Mouse (Mus musculus) kidney, adult 9 months (tissue): ENCODE results near the gene Hist1h4a.
A peak's percentile ranks its signal among the peaks of the same experiment; 100 is the strongest.

Experiments used
- DNase-seq: peaks from one replicate; pipeline ENCODE4 v3.0.0; 2022

The Hist1h4a gene

DNA sequence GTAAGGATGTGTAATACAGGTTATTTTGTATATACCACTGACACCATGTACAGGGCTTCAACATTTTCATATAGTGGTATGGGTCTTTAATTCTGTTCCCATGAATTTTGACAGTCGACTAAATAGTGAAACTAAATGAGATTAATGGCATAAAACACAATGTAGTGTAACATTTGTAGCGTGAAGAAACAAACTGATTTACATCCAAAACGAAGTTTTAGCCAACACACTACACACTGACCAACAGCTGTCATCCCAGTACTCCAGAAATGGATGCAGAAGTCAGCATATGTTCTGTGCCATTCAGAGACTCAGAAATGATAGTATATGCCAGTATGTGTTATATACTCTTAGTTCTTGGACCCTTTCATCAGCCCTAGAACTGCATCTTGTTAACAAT is 3.1 kb downstream of the Hist1h4a start:
- DNase-seq, result no peak

DNA sequence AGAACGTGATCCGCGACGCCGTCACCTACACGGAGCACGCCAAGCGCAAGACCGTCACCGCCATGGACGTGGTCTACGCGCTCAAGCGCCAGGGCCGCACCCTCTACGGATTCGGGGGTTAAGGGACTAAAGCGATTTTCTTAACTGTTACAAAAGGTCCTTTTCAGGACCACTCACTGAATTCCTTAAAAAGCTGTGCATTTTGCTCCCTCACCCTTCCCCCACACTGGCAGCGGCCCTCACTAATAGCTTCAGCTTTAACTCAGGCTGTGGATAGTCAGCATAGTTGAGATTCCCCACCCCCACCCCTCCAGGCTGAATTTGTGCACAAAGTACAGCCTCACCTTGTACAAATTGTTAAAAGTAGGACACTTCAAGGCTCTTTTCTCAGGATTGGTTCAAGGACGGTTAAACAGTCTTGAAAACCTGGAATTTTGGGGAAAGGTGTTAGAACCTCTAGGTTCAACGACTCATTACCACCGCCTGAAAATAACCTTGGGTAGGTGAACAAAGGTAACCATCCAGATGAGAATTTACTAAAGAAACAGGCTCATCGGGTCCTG is 3.7 kb downstream of the Hist1h4a start:
- no peak for DNase-seq

DNA sequence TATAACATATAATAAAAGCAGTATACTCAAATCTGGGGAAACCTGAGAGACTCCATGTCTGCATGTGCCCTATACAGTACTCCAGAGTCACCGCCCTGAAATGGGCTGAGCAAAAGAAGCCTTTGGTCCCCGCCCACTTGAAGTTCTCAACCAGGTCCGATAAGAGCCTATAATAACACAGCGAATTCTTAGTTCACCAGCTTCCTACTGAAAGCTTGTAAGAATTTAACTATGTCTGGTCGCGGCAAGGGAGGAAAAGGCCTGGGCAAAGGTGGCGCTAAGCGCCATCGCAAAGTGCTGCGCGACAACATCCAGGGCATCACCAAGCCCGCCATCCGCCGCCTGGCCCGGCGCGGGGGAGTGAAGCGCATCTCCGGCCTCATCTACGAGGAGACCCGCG is 4.2 kb downstream of the Hist1h4a start, which contains the start of gene Hist1h4b:
TSS of gene Hist1h4b (plus strand) at position 224 of the 400 bp plus-strand sequence.
- DNase-seq, result peak; percentile 94

DNA sequence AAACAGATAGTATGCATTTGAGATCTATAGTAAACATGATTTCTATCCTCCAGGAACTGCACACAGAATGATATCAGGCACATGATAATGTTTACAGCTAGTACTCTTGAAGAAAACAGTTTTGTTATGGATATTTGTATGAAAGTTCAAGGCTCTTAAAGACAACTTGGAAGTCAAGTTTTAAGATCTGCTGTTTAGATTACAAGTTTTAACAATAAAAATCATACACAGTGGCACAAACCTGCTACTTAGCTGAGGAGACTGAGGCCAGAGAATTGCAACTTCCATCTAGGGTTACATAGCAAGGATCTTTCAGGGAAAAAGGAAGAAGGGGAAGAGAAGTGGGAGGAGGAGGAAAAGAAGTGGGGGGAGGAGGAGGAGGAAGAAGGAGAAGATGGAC is 6.0 kb downstream of the Hist1h4a start:
- no peak for DNase-seq

DNA sequence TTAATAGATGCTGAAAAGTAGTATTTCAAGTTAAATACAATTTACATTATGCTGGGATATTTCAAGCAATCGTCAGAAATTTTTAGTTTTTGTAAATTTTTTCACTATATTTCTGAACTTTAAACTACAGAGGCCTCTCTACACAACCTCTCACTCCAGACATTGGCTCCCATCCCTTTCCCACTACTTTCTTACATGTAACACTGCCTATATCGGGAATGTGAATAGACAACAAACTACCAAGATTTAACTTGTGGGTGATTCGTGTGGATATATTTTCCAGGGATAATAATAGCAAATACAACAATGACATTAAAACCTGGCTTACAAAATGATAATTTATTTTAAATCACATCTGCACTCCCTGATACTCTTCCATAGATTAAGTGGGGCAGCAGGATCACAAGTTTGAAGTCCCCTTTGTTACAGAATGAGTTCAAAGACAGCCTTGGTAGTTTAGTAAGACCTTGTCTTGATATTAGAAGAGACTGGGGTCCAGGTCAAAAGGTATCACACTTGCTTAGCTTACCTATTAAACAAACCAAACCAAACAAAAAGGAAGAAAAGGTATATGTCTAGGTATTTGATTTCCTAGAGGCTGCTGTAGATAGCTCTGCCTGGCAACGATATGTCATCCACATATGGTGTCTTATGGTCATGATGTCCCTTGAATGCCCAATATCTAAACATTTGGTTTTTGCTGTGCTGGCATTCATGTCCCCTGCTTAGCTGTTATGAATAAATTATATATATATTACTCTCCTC is 7.5 kb downstream of the Hist1h4a start:
- DNase-seq, result no peak

DNA sequence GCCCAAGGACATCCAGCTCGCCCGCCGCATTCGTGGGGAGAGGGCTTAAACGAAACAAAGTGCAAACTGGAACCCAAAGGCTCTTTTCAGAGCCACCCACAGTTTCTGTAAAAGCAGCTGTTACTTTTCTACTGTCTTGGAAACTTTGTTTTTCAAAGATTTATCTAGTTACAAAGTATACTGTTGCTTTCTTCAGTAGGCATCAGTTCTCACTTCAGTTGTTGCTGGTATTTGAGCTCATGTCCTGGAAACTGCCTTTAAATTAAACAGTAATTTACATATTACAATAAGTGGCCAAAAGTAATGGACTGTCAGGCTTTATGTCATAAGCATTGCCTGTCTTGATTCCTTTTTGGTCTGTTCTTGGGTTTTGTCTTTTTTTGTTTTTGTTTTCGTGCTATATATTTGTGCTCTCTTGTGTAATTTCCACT is 8.3 kb downstream of the Hist1h4a start:
- DNase-seq, result no peak

DNA sequence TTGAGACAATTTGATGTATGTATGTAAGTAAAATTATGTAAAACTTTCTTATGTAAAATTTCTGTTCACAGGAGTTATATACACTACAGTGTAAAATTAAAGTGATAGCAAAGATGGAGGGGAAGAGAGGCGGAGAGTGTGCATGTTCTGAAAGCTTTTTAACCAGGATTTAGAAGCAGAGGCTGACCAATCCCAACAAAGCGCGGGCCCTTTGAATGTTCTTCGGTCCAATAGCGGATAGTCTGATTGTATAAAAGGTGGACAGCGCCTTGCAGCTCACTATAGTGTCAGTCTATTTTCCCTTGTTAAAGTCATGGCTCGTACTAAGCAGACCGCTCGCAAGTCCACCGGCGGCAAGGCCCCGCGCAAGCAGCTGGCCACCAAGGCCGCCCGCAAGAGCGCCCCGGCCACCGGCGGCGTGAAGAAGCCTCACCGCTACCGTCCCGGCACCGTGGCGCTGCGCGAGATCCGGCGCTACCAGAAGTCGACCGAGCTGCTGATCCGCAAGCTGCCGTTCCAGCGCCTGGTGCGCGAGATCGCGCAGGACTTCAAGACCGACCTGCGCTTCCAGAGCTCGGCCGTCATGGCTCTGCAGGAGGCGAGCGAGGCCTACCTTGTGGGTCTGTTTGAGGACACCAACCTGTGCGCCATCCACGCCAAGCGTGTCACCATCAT is 8.8 kb downstream of the Hist1h4a start, which contains the start of gene Hist1h3b:
TSS of gene Hist1h3b (plus strand) at position 201 of the 675 bp plus-strand sequence.
- peak; percentile 82 for DNase-seq

DNA sequence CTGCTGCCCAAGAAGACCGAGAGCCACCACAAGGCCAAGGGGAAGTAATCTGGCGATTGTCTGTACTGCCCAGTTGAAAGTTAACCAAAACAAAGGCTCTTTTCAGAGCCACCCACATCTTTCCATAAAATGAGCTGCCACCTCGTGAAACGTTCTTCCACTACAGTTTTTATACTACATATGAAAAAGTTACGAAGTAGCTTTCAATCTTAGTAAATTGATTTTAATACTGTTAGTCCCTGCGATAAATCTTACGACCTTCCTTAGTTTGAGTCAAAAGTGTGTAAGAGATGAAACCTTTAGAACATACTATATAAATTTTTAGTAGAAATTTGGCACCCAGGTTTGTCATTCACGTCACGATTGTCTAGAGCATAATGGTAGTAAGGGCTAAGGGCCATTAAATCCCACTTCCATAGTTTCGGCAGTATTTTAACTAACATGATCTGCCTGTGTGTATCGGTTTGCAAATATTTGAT is 9.5 kb downstream of the Hist1h4a start:
- no peak for DNase-seq

DNA sequence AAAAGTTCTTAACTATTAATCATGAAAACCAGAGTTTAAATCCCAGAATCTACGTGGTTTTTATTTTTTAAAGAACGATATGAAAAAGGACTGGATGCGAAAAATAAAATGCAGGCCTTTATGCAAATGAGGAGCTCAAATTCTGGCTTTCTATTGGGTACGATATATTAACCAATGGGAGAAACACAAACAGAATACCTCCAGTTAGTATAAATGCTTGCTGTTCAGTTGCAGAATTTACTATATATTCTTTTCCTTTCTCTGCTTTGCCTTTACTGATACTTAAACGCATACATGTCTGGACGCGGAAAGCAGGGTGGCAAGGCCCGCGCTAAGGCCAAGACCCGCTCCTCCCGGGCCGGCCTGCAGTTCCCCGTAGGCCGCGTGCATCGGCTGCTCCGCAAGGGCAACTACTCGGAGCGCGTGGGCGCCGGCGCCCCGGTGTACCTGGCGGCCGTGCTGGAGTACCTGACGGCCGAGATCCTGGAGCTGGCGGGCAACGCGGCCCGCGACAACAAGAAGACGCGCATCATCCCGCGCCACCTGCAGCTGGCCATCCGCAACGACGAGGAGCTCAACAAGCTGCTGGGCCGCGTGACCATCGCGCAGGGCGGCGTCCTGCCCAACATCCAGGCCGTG is 10.1 kb downstream of the Hist1h4a start, which contains the start of gene Hist1h2ab:
TSS of gene Hist1h2ab (plus strand) at position 288 of the 639 bp plus-strand sequence.
- peak; percentile 60 for DNase-seq

DNA sequence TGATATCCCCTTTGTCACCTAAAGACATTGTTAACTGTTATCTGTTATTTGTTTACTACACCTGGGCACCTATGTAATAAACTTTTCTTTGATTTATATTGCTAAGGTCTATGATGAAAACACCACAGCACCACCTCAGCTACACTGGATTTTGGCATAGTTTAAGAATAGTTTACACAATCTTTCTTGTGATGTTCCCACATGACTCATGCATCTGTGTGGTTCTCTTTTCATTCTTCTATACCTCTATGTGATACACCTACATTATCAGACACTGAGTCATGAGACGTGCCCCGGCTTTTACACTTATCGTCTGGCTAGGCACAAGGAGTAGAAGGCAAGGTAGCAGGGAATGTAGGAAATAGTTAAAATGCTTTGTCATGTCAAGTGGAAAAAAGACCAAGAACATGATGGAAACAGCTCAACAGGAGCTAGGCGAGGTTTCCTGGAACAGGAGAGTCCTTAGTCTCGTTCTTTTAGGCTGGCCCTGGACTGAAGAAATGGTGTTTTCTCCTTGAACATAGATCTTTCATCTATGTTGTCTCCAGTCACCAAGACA is 11.4 kb downstream of the Hist1h4a start:
- DNase-seq, result no peak

DNA sequence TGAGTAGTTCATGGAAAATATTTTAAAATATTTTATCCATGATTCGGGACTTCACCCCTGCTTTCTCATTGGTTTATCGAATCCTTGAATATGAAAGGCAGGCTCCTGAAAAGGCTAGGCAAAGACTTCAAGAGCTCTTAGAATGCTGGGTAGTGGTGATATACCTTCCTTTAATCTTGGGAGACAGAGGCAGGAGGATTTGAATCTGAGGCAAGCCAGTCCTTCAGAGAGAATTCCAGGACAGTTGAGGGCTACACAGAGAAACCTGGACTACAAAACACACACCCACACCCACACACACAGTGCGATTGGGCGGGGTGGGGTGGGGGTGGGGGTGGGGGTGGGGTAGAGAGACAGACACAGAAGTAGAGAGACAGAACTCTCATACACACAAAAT is 13.1 kb downstream of the Hist1h4a start:
- DNase-seq, result no peak

DNA sequence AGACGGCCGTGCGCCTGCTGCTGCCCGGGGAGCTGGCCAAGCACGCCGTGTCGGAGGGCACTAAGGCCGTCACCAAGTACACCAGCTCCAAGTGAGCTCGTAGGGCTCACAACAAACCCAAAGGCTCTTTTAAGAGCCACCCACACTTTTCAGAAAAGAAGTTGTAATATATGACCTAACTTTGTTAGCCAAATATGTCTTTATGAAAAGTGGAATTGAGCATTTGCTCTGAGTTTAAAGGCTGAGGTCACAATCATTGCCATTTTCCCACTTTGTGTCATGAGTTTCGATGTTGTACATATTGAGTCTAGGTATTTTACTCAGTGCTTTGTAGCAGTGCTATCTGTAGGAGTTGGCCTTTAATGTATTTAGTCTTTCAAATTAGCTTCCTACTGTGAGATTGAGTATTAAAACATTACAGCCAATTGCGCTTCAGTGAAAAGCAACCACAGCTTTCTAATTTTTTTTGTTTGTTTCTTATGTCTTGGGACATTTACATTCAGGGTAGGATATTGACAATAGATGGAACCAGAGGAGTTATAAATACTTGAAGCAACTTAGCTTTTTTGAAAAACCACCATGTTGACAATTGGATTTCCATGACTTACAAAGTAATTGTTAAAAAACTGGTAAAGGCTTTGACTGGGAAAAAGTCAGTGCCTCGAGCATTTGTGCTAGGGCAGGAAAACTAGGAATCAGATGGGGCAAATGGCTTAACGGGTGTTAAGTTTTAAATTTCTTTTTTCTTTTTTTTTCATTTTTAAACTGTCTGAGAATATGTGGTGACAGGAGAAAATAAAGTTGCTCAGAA is 13.7 kb downstream of the Hist1h4a start:
- DNase-seq, result no peak

DNA sequence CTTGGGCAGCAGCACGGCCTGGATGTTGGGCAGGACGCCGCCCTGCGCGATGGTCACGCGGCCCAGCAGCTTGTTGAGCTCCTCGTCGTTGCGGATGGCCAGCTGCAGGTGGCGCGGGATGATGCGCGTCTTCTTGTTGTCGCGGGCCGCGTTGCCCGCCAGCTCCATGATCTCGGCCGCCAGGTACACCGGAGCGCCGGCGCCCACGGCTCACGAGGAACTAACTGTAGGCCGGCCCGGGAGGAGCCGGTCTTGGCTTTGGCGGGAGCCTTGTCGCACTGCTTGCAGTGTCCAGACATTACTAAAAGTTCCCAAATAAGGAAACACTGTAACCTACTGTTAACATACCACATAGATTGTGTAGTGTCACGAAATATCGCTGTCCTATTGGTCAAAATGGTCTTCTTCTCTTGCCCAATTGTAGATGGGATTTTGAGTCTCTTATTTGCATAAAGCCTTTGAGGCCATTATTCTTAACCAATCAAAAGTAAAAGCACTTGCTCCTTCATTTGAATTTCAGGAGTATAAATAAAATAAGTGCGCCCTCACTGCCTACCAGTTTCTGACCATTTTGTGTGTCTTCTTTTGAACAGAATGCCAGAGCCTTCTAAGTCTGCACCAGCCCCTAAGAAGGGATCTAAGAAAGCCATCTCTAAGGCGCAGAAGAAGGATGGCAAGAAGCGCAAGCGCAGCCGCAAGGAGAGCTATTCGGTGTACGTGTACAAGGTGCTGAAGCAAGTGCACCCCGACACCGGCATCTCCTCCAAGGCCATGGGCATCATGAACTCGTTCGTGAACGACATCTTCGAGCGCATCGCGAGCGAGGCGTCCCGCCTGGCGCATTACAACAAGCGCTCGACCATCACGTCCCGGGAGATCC is 14.6 kb downstream of the Hist1h4a start, which contains the start of gene Hist1h2bb:
TSS of gene Hist1h2bb (plus strand) at position 534 of the 880 bp plus-strand sequence.
- DNase-seq, result peak; percentile 90

DNA sequence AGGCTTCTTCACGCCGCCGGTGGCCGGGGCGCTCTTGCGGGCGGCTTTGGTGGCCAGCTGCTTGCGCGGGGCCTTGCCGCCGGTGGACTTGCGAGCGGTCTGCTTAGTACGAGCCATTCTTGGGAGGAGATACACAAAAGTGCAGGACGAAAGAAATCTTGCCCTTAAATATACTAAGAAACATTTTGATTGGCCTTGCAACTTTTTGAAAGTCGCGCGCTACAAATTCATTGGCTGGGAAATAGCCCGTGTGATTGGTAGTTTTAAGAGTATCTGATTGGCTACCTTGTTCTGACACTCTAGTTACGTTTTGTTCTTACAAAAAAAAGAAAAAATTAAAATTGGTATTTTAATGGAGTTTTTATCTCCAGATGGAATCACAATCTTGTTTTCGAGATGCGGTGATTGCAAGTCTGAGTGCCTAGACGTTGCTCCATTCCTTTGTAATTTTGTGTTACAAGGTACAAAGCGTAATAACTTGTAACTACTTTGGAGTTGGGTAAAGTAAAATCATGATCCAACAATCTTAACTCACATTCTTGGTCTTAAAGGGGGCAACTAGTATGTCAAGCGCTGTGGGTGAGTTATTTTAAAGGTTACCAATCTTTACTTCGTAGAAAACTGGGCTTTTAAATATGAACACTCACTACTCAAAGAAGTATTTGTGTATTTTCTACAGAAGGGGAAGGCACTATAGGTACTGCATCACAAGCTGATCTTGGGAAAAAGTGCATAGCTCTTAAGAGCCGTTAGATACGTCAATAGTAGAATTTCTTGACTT is 15.5 kb downstream of the Hist1h4a start, which contains the start of gene Hist1h3c:
TSS of gene Hist1h3c (minus strand) at position 222 of the 781 bp plus-strand sequence.
- peak; percentile 87 for DNase-seq

DNA sequence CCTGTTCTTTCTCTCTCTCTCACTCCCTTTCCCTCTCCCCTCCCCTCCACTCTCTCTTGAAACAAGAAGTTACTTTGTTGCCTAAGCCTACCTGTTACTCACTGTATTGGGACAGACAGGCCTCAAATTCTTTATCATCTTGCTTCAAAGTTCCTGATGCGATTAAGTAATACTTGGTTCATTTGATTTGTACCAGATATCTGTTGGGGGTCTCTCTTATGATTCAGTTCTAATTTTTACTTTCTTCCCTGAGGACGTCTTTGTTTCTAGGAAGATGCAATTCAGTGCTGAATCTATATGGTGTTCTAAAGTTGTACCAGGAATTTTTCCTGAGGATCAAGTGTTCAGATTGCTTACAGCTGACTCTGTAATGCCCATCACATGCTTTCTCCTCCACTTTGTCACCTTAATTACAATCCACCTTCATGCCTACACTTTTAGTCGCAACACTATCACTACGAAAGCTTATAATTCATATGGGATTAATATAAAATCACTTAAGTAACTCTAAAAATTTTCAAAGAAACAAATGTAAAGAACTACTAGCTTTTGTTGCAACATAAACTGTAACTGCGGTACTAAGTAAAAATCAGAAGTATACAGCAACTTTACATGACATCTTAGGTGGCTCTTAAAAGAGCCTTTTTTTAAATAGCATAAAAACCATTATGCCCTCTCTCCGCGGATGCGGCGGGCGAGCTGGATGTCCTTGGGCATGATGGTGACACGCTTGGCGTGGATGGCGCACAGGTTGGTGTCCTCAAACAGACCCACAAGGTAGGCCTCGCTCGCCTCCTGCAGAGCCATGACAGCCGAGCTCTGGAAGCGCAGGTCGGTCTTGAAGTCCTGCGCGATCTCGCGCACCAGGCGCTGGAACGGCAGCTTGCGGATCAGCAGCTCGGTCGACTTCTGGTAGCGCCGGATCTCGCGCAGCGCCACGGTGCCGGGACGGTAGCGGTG is 16.3 kb downstream of the Hist1h4a start:
- no peak for DNase-seq

DNA sequence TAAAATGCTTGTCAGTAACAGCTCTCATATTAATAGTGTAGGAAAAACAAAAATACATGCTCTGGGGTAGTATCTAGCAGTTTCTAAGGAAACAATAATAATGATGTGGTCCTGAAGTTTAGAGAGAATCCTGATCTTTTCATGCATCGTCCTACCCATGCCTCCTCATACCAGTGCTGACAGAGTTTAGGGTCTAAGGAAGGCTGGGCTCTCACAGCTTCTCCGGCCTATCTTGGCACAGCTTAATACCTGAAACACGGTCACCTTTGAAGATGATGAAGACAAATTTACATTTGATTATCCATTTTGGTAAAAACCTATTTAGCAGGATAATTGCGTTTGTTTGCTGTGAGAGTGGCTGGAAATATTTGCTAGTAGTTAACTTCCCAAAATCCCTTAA is 17.1 kb downstream of the Hist1h4a start:
- DNase-seq, result no peak

DNA sequence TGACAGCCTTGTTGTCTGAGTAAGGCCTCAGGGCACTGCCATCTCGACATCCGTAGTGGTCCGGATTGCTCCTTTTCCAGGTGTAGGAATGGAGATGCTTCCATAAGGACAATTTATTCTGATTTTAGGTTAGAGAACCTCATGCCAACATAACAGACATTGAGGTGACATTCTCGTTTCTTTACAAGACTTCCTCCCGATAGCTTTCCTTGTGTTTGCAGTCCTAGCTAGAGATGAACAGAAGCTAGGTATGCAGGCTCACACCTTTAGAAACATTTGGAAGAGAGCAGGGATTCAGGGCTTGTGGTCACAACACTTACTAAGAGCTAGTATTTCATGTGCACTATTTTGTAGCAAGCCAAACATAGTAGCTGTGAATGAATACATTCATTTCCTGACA is 17.8 kb downstream of the Hist1h4a start:
- no peak for DNase-seq

DNA sequence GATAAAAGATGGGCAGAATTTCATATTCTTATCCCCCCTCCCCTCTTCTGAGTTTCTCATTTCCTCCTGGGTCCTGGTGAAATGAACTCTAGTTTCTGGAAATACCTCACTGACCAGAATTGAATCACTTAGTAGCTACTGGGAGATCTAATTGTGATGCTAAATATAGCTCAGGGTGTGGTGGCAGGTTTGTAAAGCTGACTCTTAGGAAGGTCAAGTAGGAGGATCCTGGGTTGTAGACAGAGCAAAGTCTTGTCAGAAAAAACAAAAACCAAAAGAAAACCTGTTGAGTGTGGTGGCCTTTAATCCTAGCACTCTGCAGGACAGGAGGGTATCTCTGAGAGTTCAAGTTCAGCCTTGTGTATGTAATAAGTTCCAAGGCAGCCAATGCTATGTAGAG is 19.0 kb downstream of the Hist1h4a start:
- no peak for DNase-seq

DNA sequence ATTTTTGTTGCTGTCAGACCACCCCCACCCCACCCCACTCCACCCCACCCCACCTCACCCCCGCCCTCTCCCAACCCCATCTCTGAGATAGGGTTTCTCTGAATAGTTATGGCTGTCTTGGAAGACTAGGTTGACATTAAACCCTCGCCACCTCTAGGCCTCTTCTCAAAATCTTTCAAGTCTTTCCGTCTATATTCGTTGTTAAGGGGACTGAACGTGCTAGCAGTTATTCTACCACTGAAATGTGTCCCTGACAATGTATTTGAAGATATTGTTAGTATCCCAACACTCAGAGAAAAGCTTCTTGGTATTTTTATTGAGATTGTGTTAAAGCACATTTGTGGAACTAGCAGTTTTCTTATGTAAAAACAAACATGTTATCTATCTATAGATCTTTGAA is 20.1 kb downstream of the Hist1h4a start:
- no peak for DNase-seq
